13 mouse cellular contexts compared by ENCODE assay signal in the genomic region with DNA sequence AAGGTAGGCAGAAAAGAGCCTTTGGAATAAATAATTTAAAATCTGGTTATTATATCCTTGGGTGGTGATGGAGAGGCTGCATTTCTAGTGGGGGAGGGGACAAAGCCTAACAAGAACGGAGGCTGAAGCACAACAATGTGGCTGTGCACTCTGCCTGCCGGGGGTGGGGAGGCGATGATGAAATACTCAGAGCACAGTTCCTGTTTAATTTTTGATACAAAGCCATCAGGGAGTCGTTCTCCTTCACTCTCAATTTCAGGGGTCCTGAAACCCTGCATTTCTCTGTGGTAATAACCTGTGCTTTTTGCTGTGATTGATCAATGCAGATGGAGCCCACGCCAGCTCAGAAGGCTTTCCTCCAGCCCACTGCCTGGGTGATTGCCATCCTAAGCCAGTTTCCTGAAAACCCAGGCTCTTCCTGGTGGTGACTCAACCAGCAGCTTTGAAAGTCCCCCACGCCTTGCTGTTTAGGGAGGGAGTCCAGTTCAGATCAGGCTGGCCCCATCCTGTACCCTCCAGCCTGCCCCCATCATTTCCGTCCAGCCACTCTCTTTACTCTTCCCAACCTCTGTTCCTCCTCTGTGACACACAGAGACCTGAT.
DNase-seq lines count a peak whose midpoint lies in the region; ATAC-seq lines count a peak whose summit lies in the region.
"Had no signal": no experiment of that assay in that cellular context is flagged by ENCODE, and none has a peak within 500 bp of the region (broad histone marks: within the 10 kb centered on the region; RNA-seq: fewer than 3 reads in every experiment).

No protein-coding gene starts in this region.

- no peak overlapping the region for H3K4me3 ChIP-seq in liver, embryonic 15.5 days (replicated peaks)
- no peak overlapping the region for H3K4me3 ChIP-seq in embryonic facial prominence, embryonic 10.5 days
- no peak overlapping the region for H3K4me3 ChIP-seq in lung, embryonic 16.5 days (ENCODE audit: low read length)
- no peak overlapping the region for H3K4me3 ChIP-seq in neural tube, embryonic 14.5 days (ENCODE audit: low read depth, low read length)
- H3K4me3 ChIP-seq in liver, embryonic 12.5 days, result no peak overlapping the region
- H3K4me3 ChIP-seq: embryonic facial prominence, embryonic 15.5 days; limb, embryonic 15.5 days had no signal

- H3K4me2 ChIP-seq in liver, embryonic 15.5 days, result 0 out of 2 replicates have a peak overlapping the region, but pooled peaks have one; percentile 3
- no peak overlapping the region for H3K4me2 ChIP-seq in lung, embryonic 16.5 days (ENCODE audit: low read depth, low read length)
- no peak overlapping the region for H3K4me2 ChIP-seq in neural tube, embryonic 14.5 days (ENCODE audit: low read depth, low read length)
- no peak overlapping the region for H3K4me2 ChIP-seq in liver, embryonic 12.5 days
- H3K4me2 ChIP-seq: embryonic facial prominence, embryonic 15.5 days; limb, embryonic 15.5 days had no signal

- H3K4me1 ChIP-seq in liver, embryonic 15.5 days (replicated peaks), result peaks cover 12% of the 10 kb centered on the region
- H3K4me1 ChIP-seq in embryonic facial prominence, embryonic 10.5 days, result peaks cover 33% of the 10 kb centered on the region
- peaks cover 10% of the 10 kb centered on the region for H3K4me1 ChIP-seq in lung, embryonic 16.5 days (replicated peaks; ENCODE audit: control insufficient read depth, insufficient read depth, low read length)
- H3K4me1 ChIP-seq in neural tube, embryonic 14.5 days (ENCODE audit: control insufficient read depth, insufficient read depth, low read length), result peaks cover 29% of the 10 kb centered on the region; the same call in 1 of the 2 replicates
- peaks cover 11% of the 10 kb centered on the region; the same call in 1 of the 2 replicates for H3K4me1 ChIP-seq in liver, embryonic 12.5 days

- no peak overlapping the region for H3K9ac ChIP-seq in liver, embryonic 15.5 days
- H3K9ac ChIP-seq in lung, embryonic 16.5 days (ENCODE audit: low read length), result no peak overlapping the region
- no peak overlapping the region for H3K9ac ChIP-seq in neural tube, embryonic 14.5 days (replicated peaks; ENCODE audit: low read depth, low read length)
- no peak overlapping the region for H3K9ac ChIP-seq in liver, embryonic 12.5 days
- H3K9ac ChIP-seq: embryonic facial prominence, embryonic 15.5 days; limb, embryonic 15.5 days had no signal

- no peak overlapping the region for H3K27ac ChIP-seq in liver, embryonic 15.5 days (replicated peaks)
- peak overlapping the region; percentile 37 for H3K27ac ChIP-seq in embryonic facial prominence, embryonic 10.5 days (replicated peaks)
- H3K27ac ChIP-seq in lung, embryonic 16.5 days (ENCODE audit: low read length), result 0 out of 2 replicates have a peak overlapping the region, but pooled peaks have one; percentile 10
- H3K27ac ChIP-seq in neural tube, embryonic 14.5 days (ENCODE audit: low read depth, low read length), result peak overlapping the region; percentile 45
- H3K27ac ChIP-seq in liver, embryonic 12.5 days, result no peak overlapping the region
- H3K27ac ChIP-seq: embryonic facial prominence, embryonic 15.5 days; limb, embryonic 15.5 days had no signal

- 56% methylated on average over 7 of the region's 7 CpGs for WGBS in liver, embryonic 15.5 days (ENCODE audit: insufficient replicate concordance)
- WGBS in embryonic facial prominence, embryonic 10.5 days, result 83% methylated on average over 7 of the region's 7 CpGs
- WGBS in lung, embryonic 16.5 days, result 45% methylated on average over 7 of the region's 7 CpGs
- 61% methylated on average over 7 of the region's 7 CpGs for WGBS in neural tube, embryonic 14.5 days
- WGBS in liver, embryonic 12.5 days (ENCODE audit: insufficient replicate concordance), result 57% methylated on average over 7 of the region's 7 CpGs

- peaks cover 20% of the 10 kb centered on the region; the same call in 1 of the 2 replicates for H3K36me3 ChIP-seq in liver, embryonic 15.5 days (replicated peaks)
- H3K36me3 ChIP-seq in embryonic facial prominence, embryonic 10.5 days (replicated peaks), result peaks cover 77% of the 10 kb centered on the region
- H3K36me3 ChIP-seq in lung, embryonic 16.5 days (ENCODE audit: control insufficient read depth, insufficient read depth, low read length), result peaks cover 4% of the 10 kb centered on the region
- H3K36me3 ChIP-seq in neural tube, embryonic 14.5 days (ENCODE audit: control insufficient read depth, insufficient read depth, low read length), result no peaks in the 10 kb centered on the region
- H3K36me3 ChIP-seq in liver, embryonic 12.5 days, result peaks cover 47% of the 10 kb centered on the region

- no peaks in the 10 kb centered on the region for H3K9me3 ChIP-seq in liver, embryonic 15.5 days (replicated peaks)
- H3K9me3 ChIP-seq in embryonic facial prominence, embryonic 10.5 days, result no peaks in the 10 kb centered on the region
- no peaks in the 10 kb centered on the region for H3K9me3 ChIP-seq in lung, embryonic 16.5 days (ENCODE audit: control insufficient read depth, low read length)
- no peaks in the 10 kb centered on the region for H3K9me3 ChIP-seq in neural tube, embryonic 14.5 days (ENCODE audit: control insufficient read depth, low read length)
- H3K9me3 ChIP-seq in liver, embryonic 12.5 days (replicated peaks), result no peaks in the 10 kb centered on the region
- H3K9me3 ChIP-seq: embryonic facial prominence, embryonic 15.5 days; limb, embryonic 15.5 days had no signal

- no peak for ATAC-seq in liver, embryonic 15.5 days (ENCODE audit: insufficient read depth)
- ATAC-seq in lung, embryonic 16.5 days (ENCODE audit: low read depth), result no peak
- ATAC-seq in neural tube, embryonic 14.5 days (ENCODE audit: low read depth), result no peak
- ATAC-seq in liver, embryonic 12.5 days, result no peak

- no peak for DNase-seq in liver
- DNase-seq in embryonic facial prominence, embryonic 10.5 days (ENCODE audit: low spot score), result no peak
- DNase-seq in cerebellum, adult 9-11 months, result no peak
- no peak for DNase-seq in cerebellum, postnatal 4 days (ENCODE audit: low spot score in 2 of 2)
- DNase-seq: adrenal gland, postnatal 36 days; kidney, adult 11 months; thymus, postnatal 4 days had no signal

- no peaks in the 10 kb centered on the region for H3K27me3 ChIP-seq in liver, embryonic 15.5 days
- H3K27me3 ChIP-seq in embryonic facial prominence, embryonic 10.5 days (replicated peaks; ENCODE audit: low read depth, poor library complexity, severe bottlenecking), result no peaks in the 10 kb centered on the region
- H3K27me3 ChIP-seq in lung, embryonic 16.5 days (ENCODE audit: control insufficient read depth, insufficient read depth, low read depth, low read length), result no peaks in the 10 kb centered on the region
- H3K27me3 ChIP-seq in neural tube, embryonic 14.5 days (ENCODE audit: control insufficient read depth, insufficient read depth, low read length), result no peaks in the 10 kb centered on the region
- no peaks in the 10 kb centered on the region for H3K27me3 ChIP-seq in liver, embryonic 12.5 days (replicated peaks)
- H3K27me3 ChIP-seq: embryonic facial prominence, embryonic 15.5 days; limb, embryonic 15.5 days had no signal

Comparison
In these comparisons a context has a peak if more than half of its experiments do, and no peak if none do; other contexts are left out.
1. H3K27ac ChIP-seq: peak in embryonic facial prominence, embryonic 10.5 days (single experiment), lung, embryonic 16.5 days (single experiment) and neural tube, embryonic 14.5 days (single experiment); none in liver, embryonic 15.5 days (single experiment) and liver, embryonic 12.5 days (single experiment).